Mouse (Mus musculus) ovary, postnatal 36 days (tissue): ENCODE results near the gene Tor1aip2.

Experiments used
- DNase-seq: peaks from one replicate; pipeline ENCODE4 v3.0.0; 2022; ENCODE audit warnings: low spot score, mixed read lengths

Tor1aip2 gene

DNA sequence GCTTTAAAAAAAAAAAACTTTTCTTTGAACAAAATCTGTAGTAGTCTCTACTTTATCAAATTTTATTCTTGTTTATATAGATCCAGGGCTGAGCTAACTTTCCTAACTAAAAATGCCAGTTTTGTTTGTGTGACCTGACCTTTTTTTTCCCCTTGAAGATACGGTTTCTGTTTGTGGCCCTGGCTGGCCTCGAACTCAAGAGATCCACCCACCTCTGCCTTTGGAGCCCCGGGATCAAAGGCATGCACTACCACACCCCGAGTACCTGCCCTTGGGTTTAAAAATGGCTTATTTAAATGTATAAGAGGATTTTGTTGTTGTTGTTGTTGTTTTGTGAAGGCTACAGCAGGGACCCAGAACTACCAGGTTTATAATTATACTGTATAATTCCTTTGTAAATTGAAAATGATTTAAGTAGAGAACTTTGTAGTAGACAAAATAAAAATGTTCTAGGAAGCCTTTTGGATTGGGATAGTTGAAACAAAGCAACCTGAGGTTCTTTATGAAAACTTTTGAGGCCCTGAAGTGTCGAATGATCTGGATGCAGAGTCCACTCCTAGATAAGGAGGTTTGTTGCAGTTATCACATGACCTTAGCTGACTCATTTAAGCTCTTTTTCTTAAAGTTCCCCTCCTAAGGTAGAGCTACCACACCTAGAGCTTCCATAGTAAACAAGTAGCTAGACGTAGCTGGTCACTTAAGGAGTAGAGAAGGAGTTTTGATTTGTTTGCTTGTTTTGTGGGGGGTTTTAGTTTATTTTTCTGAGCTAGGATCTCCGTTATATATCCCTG, 6.4 kb downstream of the Tor1aip2 start:
- DNase-seq: no peak

DNA sequence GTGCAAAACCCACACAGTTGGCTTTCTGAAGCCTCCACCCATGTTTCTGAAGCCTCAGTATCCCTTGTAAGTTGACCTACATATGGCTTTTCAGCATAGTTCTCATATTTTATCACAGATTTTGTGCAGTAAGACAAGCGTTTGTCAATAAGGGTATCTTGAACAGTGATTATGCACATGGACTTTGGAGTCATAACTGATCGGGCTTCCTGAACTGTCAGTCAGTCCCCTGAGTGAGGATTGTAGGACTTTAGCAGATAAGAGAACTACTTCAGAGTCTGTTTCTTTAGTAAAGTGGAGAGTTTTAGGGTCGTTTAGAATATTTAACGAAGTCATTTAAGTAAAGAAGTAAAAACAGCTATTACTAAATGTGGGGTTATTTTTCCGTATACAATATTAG, 7.3 kb downstream of the Tor1aip2 start:
- DNase-seq: no peak

DNA sequence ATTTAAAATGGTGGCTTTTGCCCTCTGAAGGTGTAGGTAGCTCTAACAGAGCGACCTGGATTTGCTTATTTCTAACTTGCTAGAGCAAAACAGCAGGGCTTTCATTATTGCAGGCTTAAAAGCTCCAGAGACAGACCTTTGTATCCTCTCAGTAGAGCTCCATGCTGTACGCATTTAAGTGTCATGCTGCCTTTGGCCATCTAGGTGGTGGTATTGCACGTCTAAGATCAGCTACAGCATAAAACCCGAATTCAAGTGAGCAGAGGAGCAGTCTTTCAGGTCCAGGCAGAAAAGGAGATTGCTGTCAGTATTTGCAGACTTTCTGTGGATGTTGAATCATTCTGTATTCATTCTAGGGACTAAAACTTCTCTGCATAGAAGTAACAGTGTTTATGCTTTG, 7.8 kb downstream of the Tor1aip2 start:
- DNase-seq: peak; percentile 26

DNA sequence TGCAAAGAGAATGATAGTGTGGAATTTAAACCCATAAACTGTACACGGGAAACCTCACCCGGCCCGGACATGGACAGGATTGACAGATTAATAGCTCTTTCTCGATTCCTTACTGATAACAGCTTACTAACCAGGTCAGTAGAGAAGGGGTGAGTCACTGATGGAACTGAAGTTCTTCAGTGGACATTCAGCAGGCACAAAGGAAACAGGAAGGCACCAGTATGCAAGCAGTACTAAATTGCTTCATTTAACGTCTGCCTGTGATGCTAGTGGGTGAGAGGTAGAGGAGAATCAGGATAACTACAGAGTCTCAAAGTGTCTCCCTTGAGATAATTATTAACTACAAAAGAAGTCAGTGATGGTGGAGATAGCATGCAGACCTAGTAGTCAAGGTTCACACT, 9.0 kb downstream of the Tor1aip2 start:
- no peak for DNase-seq

DNA sequence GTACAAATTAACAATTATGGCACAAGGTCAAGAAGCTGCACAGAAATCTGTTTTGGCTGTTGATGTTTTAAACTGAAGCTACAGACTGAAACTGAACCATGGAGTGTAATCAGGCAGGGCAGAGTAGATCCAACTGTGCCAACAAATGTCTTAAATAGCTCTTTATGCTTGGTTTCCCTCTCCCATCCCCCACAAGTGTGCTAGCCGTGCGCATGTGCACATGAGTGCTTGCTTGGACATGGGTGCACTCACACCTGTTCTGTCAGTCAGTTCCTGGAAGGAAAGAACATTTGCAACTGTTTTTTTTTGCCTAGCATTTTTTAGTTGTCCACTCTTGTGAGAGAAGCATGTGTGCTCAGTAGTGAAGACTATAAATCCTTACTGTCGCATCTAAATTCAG, 11.5 kb downstream of the Tor1aip2 start:
- no peak for DNase-seq

DNA sequence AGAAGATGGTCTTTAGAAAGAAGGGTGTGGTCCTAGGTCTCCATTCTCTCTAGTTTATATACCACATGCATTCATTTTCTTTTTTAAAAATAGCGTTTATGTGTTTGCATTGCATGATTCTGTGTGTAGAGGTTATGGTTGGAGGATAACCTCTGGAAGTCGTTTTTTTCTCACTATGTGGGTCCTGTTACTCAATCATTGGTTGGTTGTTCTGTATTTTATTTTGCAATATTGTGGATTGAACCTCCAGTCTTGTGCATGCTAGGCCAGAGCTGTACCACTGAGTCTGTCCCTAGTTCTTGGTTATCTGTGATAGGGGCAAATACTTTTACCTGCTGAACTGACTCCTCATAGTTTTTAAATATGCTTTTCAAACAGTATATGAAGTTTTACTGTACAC, 23.0 kb downstream of the Tor1aip2 start:
- DNase-seq: no peak

DNA sequence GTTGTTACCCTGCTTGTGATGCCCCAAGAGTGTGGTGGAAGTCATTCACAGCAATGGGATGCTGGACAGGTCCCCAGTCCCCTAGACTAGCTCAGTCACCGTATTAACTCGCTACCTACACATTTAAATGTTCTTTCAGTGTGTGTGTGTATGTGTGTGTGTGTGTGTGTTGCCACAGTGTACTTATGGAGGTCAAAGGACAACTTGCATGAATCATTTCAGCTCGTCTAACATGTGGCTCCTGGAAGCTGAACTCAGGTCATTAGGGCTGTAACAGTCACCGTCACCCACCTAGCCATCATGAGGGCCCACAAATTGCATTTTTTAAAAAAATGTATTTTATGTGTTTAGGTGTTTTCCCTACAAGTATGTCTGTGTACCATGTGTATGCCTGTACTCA, 27.0 kb downstream of the Tor1aip2 start:
- no peak for DNase-seq

DNA sequence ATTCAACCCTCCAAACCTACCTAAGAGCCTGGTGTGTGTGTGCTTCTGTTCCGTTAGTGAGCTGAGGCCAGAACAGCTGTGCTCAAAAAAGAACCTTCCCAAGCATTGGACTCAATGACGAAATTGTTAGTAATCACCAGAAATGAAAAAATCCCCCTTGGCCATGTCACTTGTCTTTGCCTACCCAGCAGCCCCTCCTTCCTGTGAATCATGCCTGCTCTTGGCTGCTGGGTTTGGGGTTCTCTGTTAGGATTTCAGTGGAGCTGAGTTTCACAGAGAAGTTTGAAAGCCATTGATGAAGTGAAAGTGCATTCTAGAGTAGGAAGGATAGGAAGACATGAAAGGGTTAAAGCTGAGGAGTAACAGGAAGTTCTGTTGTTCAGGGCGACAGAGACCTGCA, 30.9 kb downstream of the Tor1aip2 start:
- DNase-seq: no peak

DNA sequence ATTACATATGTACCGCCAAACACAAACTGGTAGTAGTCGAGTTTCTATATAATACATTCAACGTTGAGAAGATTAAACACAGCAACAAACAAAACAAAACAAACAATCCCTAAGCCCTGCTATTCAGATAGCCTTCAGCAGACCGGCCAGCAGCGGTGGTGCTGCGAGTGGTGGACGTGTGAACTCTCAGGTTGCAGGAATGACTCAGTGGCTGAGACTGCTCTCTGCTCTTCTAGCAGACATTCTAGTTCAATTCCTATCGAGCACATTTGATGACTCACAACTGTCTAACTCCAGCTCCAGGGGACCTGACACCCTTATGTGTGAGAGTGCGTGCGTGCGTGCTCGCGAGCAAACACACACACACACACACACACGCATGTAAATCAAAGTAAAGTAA, 34.9 kb downstream of the Tor1aip2 start:
- DNase-seq: no peak

DNA sequence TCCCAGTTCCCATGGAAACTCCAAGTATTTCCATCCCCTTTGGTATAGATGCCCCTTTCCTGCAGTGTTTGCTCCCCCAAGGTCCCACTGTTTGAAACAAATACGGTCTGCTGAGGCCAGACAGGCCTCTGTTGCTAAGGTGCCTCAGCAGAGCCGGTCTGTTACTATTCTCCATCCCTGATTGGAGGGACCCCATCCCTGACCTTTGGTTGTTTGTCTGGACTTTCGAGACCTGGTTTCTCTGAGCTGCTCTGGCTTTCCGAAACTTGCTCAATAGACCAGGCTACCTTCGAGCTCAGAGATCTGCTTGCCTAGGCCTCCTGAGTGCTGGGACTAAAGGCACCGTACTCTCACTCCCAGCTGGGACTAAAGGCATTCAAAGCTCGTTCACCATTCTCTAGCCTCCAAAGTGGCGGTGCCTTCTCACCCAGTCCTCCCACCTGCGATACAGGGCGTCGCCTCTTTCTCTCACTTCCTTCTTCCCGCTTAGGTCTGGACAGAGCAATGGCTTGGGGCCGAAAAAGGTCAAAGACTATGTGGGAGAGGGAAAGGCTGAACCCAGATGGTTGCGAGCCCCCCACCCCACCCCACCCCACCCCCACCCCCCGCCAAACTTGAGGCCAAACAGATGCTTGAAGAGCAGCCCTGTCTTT, 38.1 kb downstream of the Tor1aip2 start:
- DNase-seq: no peak

DNA sequence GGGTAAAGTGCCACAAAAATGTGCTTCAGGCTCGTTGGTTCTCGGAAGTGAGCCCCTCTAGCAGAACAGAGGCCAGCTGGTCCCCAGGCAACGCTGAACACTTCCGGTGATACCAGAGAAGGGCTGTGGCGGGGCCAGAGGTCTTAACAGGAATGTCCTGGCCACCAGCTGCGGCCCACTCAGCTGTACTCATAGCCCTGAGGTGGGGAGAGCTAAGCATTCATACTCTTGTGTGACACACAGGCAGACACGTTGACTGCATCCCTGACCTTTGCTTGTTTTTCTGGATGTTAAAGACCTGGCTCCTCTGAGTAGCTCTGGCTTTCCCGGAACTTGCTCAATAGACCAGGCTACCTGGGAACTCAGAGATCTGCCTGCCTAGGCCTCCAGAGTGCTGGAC, 39.4 kb downstream of the Tor1aip2 start:
- DNase-seq: peak; percentile 35

DNA sequence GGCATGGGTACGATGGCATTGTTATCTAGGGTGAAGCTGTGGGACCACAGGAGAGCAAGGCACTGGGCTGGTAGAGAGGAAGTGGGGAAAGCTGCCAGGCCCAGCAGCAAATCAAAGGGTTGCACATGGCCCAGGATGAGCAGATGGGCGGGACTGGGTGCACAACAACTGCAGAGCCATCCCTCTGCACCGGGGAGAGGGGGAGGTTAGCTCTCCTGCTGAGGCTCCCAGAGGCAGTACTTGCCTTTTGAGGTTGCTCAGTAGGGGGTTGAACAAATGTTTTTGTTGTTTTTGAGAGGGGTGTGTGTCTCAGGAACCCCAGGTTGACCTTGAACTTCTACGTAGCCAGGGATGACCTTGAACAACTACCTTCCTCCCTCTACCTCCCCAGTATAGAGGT, 41.3 kb downstream of the Tor1aip2 start:
- DNase-seq: no peak

DNA sequence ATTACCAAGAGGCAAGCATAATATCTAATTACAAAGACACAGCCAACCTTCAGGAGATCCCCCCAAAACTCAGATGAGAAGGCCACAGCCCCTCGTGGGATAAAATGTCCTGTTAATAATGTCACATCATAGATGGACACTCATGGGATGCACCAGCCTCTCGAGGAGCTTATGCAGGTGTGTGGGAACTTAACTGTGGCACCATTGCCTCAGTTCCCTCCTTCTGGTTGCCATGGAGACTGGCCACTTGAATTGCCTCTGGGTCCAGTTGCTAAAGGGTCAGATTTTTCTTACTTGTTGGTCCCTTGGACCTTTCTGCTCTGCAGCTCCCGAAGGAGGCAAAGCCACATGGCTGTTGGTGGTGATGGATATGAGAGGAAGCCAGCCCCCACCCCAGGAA, 42.5 kb downstream of the Tor1aip2 start:
- no peak for DNase-seq

DNA sequence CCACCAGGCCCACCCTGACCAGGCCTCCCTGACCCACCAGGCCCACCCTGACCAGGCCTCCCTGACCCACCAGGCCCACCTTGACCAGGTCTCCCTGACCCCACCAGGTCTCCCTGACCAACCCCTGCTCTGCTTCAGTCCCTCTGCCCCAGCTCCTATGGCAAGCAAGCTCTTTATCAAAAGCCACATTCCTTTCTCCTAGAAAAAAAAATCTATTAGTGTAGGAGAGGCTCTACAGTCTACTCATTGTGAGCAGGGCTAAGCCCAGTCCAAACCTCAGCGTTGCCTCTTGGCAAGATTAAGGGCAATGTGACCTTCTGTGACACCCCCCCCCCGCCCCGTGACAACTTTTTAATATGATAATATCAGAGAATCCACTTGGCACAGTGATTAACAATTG, 49.4 kb downstream of the Tor1aip2 start:
- DNase-seq: no peak

DNA sequence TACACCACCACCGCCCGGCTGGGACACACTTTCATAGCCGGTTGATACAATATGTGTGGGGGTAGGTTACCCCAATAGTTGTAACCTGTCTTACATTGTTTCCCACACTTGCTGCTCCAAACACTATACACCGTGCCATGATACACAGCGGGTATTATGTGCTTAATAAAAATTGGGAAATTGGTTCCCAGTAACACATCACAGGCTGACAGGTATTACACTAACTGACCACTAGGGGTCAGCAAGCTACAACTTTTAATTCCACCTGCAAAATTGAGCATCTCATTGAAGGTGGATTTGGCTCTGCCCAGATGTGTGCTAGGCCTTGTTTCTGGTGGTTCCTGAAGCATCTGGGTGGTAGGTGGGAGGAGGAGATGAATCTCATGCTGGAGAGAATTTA, 50.6 kb downstream of the Tor1aip2 start:
- no peak for DNase-seq

DNA sequence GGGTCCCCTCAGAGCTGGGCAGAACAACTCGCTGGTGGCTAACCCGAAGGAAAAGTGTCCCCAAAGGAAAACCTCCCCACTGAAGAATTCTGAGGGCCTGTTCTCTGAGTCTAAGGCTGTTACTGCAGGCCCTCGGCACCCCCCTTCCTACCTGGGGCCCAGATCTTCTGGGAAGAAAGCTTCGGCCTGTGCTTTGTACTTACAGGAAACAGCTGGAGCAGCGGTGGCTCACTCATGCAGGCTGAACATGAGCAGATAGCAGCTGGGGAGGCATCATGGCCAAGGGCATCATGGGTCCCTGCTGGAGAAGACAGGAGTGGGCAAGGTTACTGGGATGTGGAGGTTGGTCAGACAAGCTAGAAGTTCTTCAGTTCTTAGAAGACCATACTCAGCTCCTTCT, 52.4 kb downstream of the Tor1aip2 start:
- DNase-seq: no peak

DNA sequence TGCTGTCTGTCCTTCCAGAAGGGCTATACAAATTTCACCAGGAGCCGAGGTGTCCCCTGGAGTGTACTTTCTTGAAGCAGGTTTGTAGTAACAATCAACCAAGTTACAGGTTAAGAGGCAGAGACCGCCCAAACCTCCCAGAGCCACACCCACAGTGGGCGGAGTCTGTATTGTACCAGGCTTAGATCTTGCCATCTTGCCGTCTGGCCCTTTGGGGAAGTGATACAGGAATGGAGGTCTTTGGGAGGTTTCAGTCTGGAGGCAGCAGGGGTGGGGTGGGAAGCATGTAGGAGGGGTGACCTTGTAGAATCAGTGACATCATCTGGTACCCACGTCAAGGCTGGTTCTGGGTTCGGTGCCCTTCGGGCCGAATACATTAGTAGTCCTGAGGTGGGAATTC, 54.4 kb downstream of the Tor1aip2 start:
- DNase-seq: no peak

DNA sequence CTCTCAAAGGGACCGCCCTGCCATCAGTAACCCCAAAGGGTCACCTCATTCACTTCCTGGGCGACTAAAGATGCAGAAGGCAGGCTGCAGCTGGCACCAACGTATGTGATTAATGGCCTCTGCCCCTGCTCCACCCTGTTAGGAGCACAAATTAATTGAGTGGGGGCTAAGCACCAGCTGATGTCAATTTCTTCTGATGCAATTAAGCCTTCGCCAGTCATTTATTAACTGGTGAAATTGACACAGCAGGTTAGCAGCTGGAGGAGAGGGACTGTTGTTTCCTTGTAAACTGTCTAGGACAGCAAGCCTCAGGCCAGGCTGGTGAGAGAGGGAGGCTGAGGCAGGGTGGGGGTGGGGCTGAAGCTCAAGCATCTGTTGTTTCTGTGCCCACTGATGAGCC, 54.8 kb downstream of the Tor1aip2 start:
- no peak for DNase-seq

DNA sequence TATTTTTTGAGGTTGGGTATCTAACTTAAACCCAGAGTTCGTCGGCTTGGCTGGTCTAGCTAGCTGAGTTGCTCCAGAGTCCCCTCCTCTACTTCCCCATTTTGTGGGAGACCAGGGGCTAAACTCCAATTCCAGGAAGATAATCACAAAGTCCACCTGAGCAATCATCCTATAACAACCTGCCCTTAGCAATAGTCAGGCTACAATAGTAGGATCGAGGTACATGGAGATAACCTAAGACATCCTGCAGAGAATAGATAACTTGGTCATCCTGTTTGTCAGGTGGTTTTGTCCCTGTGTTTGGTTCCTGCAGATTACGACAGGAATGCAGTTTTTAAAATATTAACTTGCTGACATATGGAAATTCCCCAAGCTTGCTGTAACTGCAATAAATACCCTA, 56.6 kb downstream of the Tor1aip2 start:
- no peak for DNase-seq

DNA sequence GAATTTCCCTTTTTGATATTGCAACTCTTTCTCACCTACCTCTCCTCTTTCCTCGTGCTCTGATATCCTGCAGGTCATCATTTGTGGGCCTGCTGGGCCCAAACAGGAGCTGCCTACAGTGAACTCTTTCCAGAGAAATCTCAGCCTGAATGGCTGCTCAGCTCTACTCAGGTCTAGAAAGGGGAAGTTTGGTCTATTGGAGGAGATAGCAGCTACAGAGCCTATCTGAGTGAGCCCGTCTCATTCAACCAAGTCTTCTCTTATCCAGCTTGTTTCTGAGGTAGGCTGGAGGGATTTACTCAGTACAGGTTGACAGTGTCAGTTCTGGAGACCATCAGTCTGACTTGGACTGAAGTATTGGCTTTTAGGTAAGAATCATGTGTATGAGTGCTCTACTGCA, 68.6 kb downstream of the Tor1aip2 start:
- DNase-seq: no peak

DNA sequence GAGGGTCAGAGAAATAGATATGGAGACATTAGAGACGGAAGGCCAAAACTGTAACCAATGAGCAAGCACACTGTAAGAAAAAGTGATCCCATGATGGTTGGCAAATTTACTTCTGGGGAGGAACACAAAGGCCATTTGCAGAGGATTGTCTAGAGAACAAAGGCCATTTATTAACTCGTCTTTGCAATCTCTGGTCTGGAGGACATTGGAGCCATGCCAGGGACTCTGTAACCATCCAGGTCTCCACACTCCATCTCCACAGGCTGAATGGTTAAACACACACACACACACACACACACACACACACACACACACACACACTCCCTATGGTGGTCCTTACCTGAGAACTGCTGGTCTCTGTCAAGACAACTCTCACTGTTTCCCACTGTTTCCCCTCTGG, 70.2 kb downstream of the Tor1aip2 start:
- DNase-seq: no peak

DNA sequence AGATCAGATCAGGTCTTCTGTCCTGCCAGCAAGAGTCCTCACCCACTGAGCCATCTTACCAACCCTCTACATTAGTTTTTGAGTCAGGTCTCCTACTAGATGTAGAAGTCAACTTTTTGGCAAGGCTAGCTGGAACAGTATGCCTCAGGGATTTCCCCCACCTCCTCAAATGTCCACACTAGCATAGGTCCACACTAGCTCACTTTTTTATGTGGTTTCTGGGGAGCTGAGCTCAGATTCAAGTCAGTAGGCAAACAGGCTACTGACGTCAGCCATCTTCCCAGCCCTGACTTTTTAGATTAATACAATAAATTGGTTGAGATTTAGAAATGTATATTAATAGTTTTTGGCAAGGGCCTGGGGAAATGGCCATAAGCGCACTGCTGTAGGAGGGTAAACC, 72.2 kb downstream of the Tor1aip2 start:
- no peak for DNase-seq

DNA sequence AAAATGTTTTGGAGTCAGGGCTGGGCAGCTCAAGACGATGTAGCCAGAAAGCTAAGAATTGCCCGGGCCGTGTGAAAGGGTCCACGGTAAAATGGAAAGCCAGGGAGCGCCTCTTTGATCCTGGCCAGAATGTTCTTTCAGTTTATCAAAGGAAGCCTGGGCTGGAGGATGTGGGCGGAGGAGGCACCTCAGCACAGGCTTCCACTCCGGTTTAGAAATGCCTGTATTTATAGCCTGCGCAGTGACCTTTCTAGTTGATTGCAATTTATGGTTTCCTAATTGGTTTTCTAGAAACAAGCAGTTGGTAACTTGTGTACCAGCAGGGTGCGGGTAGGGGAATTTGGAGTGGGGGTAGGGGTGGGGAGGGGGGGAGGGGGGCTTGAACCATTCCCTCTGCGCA, 73.2 kb downstream of the Tor1aip2 start:
- no peak for DNase-seq

DNA sequence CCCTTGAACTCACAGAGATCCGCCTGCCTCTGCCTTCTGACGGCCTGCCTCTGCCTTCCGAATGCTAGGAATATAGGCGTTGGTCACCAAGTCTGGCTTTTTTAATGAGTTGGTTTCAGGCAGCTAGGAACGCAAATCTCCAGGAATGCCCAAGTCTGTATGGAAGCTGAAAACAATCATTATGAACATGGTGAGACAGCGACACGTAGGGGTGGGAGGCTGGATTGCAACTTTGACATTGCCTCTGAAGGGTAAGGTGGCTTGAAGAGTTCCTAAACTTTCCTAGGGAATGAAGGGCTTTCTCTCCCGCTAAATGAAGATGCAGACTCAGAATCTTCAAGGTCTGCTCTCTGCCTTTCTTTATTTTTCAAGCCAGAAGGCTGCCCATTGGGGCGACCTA, 75.9 kb downstream of the Tor1aip2 start:
- DNase-seq: no peak
